Mouse (Mus musculus) left cerebral cortex, postnatal 36 days (tissue): ENCODE data around the gene Zfpm1. TPM values are rescaled to one million over a fixed set of nuclear protein-coding genes. Genes with fewer than 3 reads are reported as not detected.
"Not testable (repeated sequence)": the region's sequence is repeated elsewhere in the genome, so short reads cannot be mapped to it uniquely, and the experiment has no call there.

Experiments used
- DNase-seq, 2 experiments: peaks; one replicate each; pipeline ENCODE4 v3.0.0; 2021 to 2022; ENCODE audit warnings: low spot score in 2 of 2, mixed read lengths in 1 of 2
- intact Hi-C: fragments of 180-260 bp; cut with DNase I; formaldehyde crosslinking; loops from one replicate; pipeline ENCODE4 v1.15.1; 2025
- total RNA-seq, 2 experiments: library from RNA; stranded (reverse); gene quantifications; 2 replicates each; pipeline ENCODE4 v1.2.3; 2021

Zfpm1 gene
- total RNA-seq, 2 experiments from 2014 or later, result 33.9 to 35.3 TPM

GRCm38 (mm10) chr8:122320541-122320940 lies 38.6 kb downstream of the Zfpm1 start:
- intact Hi-C loops, result no loop called here
- DNase-seq, result no peak

DNA sequence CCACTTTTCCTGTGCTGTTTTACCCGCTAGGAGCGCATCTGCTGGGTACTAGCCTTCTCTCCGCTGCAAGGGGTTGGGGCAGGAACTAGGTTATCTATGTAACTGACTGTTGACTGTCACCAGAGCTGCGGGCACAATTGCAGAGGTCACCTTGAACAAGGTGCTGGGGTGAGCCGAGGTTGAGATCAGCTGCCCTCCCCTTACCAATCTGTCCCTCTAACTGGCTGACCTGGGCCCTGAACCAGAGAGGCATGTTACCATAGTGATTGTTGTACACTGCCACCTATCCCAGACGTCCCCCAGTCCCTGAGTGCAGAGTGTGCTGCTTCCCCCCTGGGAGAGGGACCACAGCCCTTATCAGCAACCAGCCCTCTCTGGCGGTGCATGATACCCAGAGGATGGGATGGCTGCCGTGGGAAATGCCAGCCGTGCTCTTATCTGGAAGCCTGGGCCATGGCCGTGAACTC lies 39.5 kb downstream of the Zfpm1 start:
- DNase-seq, result no peak
- intact Hi-C loops, result no loop called here

DNA sequence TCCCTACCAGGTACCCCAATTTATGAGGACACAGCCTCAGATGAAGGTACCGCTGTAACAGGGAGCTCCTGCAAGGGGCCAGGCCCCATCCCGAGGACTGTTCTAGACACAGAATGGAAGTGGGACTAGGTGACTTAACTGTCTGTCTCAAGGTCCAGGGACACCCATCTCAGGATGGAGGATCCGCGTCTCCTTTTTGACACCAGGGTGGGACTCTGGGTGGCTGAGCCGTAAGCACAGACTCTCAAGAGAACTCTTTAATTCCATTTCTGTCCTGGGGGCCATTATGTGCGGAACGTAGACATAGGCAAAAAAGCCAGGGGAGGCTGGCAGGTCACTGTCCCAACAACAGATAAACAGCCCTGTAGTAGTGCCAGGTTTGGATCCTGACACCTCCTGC lies 40.2 kb downstream of the Zfpm1 start:
- no peak for DNase-seq
- intact Hi-C loops, result no loop called here

DNA sequence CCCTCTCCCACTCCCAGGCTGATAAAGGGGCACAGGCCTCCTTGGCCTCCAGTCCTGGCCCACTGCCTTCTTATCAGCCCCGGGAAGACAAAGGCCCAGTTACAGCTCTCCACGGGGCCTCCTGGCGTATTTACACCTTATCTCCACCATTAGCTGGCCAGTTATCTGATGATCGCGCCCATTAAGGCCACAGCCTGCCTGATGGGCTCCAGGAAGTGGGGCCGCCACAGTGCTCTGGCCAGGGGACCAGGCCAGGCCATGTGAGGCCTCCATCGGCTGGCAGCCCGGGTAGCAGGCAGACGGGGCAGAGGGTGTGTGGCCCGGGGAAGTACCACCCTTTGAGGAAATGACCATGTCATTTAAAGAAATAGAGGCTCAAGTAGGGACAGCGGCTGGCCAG lies 40.9 kb downstream of the Zfpm1 start:
- intact Hi-C loops, result no loop called here
- no peak for DNase-seq

DNA sequence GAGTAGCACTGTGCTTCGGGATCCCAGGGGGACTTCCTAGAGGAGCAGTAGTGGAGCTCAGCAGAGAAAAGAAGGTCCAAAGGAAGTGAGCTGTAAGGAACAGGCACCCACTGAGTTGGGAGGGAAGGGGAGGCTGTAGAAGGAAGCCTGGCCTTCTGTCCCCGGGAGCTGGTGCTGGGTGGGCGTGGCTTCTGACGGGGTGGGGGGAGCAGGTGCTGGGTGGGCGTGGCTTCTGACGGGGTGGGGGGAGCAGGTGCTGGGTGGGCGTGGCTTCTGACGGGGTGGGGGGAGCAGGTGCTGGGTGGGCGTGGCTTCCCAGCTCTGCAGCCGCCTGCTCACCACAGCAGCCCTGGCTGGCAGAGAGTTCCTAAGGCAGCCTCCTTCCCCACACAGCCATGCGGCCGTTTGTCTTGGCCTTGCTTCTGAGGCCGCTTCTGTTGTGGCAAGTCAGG lies 42.0 kb downstream of the Zfpm1 start:
- intact Hi-C loops, result not testable (repeated sequence)
- DNase-seq, result peak in 1 of 2 experiments; percentile 13

GRCm38 (mm10) chr8:122325196-122325595 lies 43.3 kb downstream of the Zfpm1 start:
- intact Hi-C loops, result no loop called here
- DNase-seq, result no peak

GRCm38 (mm10) chr8:122326114-122326542 lies 44.2 kb downstream of the Zfpm1 start:
- no peak for DNase-seq
- intact Hi-C loops, result no loop called here

GRCm38 (mm10) chr8:122329072-122329471 lies 47.1 kb downstream of the Zfpm1 start:
- no peak for DNase-seq
- intact Hi-C loops, result no loop called here

DNA sequence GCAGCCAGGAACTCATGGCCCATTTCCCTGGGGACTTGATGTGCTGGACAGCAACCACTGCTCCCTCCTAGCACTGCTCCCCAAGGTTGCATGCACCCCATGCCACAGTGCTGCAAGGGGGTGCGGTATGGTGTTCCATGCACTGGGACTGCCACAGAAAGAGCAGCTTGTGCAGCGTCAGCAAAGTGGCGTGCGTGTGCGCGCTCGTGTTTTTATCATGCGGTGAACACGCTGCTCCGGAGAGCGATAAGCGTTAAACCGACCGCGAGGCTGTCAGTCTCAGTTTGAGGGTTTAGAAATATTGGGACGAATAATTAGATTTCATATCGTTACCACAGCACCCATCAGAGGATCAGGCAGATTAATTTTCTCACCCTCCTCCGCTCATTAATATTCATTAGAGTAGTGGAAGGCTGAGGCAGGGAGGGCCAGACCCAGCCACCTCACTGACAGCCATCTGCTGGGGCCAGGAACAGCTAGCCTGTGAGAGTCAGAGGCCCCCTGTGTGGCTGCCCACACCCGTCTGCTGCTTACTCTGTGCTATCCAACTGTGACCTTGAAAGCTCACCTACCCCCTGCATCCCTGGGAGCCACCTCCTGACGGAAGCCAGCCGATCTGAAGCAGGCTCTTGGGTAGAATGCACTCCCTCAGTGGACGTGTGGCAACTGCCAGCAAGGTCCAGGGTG lies 47.8 kb downstream of the Zfpm1 start:
- intact Hi-C loops, result loop anchor here (5.0 kb wide), 1 partner anchor 352 kb away; no protein-coding TSS in a partner anchor
- DNase-seq, result no peak

GRCm38 (mm10) chr8:122330446-122331133 lies 48.6 kb downstream of the Zfpm1 start:
- intact Hi-C loops, result loop anchor here (5.0 kb wide), 1 partner anchor 353 kb away; no protein-coding TSS in a partner anchor
- no peak for DNase-seq

DNA sequence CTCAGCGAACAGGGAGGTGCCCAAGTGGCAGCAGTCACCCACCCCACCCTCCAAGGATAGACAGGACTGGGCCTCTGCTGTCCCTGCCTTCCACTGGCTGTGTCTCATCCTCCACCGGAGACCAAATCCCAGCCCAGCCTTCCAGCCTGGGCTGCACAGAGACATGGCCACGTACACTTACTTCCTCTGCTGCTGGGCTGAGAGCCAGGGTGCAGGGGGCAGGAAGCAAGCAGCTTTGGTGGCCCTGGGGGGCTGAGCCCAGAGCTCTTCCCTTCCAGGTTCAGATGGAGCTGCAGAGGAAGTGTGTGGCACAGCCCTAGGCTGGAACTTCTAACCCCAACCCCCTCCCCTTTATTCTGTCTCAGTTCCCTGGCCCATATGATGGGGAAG lies 49.2 kb downstream of the Zfpm1 start:
- no peak for DNase-seq
- intact Hi-C loops, result loop anchor here (5.0 kb wide), 1 partner anchor 354 kb away; no protein-coding TSS in a partner anchor

DNA sequence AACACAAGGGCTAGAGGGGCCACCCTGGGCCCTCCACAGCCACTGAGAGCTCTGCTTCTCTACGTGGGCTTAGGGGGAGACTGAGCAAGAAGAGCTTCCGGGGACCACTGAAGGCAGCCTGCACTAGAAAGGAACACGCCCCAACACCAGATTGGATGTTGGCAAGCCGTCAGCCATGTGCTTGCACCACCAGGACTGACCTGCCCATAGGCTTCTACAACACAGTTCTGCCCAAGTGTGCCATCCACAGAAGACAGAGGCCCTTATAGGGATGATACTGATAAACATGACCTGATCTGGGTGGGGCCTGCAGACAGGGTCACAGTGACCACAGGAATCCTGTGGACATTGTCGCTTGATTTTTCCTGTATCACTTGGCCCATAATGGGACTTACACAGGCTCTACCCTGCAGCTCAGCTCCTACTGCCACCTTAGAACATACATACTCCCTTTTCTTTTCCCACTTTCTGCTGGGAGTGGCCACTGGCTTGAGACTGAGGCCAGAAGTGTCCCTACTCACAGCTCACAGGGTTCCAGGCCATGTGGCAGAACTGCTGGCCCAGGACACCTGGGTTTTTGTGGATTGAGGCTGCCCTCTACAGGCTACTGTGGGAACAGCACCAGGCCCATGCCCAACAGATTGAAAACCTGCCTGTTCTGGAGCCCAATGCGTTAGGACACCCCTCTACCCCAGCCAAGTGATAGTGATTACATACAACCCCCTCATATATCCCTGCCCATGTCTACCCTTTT lies 51.0 kb downstream of the Zfpm1 start:
- peak; percentile 80 for DNase-seq
- intact Hi-C loops, result loop anchor here (1.0 to 5.0 kb wide), 2 partner anchors 60 to 356 kb away; no protein-coding TSS in a partner anchor

DNA sequence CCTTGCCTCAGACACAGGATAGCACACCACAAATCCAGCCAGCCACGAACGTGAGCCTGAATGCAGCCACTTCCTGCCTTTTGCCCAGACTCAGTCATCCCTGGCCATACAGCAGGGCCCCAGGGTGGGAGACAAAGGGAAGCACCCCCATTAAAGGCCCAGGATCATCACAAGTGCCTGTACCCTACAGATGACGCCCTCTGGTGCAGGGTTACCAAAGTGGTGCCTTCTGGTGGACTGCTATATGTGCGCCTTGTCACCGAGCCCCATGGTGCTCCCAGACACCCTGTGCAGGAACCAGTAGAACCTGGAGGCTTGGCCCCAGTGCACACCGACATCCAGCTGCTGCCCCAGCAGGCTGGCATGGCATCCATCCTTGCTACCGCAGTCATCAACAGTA lies 51.6 kb downstream of the Zfpm1 start:
- DNase-seq, result no peak
- intact Hi-C loops, result loop anchor here (1.0 to 5.0 kb wide), 2 partner anchors 60 to 356 kb away; no protein-coding TSS in a partner anchor

DNA sequence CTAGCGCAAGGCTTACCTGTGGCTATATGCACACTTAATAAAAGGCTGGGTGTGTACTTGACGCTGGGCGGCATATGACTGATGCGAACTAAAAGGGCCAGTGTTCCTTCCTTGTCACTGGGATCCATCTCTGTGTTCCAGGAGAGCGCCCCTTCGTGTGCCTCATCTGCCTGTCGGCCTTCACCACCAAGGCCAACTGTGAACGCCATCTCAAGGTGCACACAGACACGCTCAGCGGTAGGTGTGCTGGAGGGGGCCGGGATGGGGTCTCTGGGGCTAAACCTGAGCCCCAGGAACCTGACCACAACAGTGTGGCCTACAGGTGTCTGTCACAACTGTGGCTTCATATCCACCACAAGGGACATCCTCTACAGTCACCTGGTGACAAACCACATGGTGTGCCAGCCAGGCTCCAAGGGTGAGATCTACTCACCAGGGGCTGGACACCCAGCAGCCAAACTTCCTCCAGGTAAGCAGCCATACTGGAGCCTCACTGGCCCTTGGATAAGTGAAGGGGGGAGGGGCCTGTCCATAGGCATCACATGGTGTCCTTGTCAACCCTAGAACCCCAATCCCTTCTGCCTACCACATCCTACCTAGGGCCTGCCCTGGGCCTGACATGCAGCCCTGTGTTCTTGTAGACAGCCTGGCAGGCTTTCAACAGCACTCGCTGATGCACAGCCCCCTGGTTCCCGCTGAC lies 53.0 kb downstream of the Zfpm1 start:
- intact Hi-C loops, result loop anchor here (5.0 kb wide), 1 partner anchor 358 kb away; no protein-coding TSS in a partner anchor
- no peak for DNase-seq

DNA sequence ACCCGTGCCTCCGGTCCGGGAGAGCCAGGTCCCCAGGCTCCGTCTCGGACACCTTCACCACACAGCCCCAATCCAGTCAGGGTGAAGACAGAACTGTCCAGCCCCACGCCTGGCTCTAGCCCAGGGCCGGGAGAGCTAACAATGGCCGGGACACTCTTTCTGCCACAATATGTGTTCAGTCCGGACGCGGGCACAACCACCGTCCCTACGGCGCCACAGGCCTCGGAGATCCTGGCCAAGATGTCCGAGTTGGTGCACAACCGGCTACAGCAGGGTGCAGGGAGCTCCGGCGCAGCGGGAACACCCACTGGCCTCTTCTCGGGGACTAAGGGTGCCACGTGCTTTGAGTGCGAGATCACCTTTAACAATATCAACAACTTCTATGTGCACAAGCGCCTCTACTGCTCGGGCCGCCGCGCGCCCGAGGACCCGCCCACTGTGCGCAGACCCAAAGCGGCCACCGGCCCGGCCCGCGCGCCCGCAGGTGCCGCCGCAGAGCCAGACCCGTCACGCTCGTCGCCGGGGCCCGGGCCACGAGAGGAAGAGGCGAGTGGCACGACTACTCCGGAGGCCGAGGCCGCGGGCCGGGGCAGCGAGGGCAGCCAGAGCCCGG lies 53.8 kb downstream of the Zfpm1 start:
- DNase-seq, result peak in 1 of 2 experiments; percentile 25
- intact Hi-C loops, result no loop called here

DNA sequence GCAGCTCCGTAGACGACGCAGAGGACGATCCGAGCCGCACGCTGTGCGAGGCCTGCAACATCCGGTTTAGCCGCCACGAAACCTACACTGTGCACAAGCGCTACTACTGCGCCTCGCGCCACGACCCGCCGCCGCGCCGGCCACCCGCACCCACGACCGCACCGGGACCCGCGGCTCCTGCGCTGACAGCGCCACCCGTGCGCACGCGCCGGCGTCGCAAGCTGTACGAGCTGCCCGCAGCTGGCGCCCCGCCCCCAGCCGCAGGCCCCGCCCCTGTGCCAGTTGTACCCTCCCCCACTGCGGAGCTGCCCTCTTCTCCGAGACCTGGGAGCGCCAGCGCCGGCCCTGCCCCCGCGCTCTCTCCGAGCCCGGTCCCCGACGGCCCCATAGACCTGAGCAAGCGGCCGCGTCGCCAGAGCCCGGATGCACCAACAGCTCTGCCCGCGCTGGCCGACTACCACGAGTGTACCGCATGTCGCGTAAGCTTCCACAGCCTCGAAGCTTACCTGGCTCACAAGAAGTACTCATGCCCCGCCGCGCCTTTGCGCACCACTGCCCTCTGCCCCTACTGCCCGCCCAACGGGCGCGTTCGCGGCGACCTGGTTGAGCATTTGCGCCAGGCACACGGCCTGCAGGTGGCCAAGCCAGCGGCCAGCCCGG lies 54.4 kb downstream of the Zfpm1 start:
- intact Hi-C loops, result no loop called here
- peak; percentile 55 to 78 for DNase-seq

GRCm38 (mm10) chr8:122338852-122339251 lies 56.9 kb downstream of the Zfpm1 start:
- intact Hi-C loops, result no loop called here
- no peak for DNase-seq

DNA sequence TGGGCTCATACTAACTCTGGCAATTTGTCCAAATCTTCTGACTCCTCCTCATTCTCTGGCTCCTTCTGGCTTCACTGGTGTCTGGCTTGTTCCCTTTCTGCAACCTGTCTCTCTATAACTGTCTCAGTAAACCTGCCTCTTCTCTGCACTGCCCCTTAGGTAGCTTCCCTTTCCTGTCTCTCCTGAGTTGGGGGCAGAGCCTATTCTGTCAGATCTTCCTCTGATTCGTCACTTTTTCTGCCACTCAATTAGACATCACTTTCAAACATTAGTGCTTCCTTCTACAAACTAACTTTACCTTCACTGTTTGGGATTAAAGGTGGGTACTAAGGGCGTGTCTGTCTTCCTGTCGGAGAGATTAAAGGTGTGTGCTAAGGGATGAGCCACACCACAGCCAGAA lies 58.8 kb downstream of the Zfpm1 start:
- intact Hi-C loops, result no loop called here
- no peak for DNase-seq
